Mouse (Mus musculus): ENCODE measurements around the gene Serac1.

The Serac1 gene

GRCm38 (mm10) chr17:6079287-6080122 is at the start of gene Serac1, which contains the start of gene Gtf2h5:
Gene Serac1, minus strand, starts transcription at chr17:6079741.
Gene Gtf2h5, plus strand, starts transcription at chr17:6079786.
- DNase-seq (ENCODE audit: low read depth), result peak; percentile 93

GRCm38 (mm10) chr17:6128039-6128438 is 48.5 kb upstream of the Serac1 start:
- DNase-seq (ENCODE audit: low read depth), result no peak

DNA sequence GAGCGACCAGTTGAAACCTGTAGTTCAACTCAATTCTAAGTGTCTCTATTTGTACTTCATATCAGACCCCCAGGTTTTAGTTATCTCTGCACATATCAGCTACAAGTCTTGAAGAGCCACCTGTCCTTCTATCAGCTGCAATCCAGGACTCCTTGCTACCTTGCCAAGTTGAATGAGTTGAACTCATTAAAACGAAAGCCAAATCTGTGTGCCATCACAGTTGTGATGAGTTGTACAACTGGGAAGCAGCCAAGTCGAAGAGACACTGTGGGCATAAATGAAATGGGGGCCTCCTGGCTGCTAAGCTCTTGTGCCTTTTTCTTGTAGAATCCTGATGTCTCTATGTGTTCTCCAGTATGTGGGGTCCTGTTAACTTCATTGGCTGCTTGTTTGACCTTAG is 45.9 kb upstream of the Serac1 start:
- DNase-seq (ENCODE audit: low read depth), result no peak

DNA sequence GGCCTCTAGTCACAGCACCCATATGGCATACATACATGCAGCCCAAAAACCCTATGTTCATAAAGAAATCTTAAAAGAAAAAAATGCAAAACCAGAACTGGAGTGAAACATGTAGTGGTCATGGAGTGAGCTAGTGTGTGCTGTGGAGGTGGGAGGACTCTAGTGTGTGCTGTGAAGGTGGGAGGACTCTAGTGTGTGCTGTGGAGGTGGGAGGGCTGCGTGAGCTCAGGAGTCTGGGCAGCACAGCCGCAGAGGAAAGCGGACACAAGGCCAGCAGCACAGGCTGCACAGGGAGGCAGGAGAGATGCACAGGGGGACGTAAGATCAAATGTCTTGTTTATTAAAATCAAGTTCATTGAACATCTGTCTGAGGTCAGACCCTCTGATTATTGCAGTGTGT is 44.2 kb upstream of the Serac1 start:
- DNase-seq (ENCODE audit: low read depth), result no peak

- no peak for DNase-seq (ENCODE audit: low read depth)
These were observed 39.3 kb upstream of the Serac1 start for GRCm38 (mm10) chr17:6118861-6119260.

DNA sequence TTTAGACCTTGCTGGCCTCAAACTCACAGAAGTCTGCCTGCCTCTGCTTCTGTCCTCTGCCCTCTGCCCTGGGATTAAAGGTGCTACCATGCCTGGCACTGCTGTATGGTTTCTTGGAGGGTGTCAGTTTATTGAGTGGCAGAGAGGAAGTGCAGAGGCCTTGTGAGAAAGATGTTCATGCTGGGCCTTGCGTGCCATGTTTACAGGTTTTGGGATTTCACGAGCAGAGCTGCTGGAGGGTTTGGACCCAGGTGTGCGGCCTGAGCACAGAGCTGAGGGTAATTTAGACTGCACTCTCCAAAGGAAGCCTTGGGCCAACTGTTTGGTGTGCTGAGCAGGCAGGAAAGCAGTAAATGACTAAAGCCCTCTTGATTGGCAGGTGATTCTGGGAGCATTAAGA is 38.4 kb upstream of the Serac1 start:
- no peak for DNase-seq (ENCODE audit: low read depth)

- no peak for DNase-seq (ENCODE audit: low read depth)
These were observed 37.7 kb upstream of the Serac1 start for GRCm38 (mm10) chr17:6117148-6117725.

GRCm38 (mm10) chr17:6115085-6115484 is 35.5 kb upstream of the Serac1 start:
- DNase-seq (ENCODE audit: low read depth), result no peak

DNA sequence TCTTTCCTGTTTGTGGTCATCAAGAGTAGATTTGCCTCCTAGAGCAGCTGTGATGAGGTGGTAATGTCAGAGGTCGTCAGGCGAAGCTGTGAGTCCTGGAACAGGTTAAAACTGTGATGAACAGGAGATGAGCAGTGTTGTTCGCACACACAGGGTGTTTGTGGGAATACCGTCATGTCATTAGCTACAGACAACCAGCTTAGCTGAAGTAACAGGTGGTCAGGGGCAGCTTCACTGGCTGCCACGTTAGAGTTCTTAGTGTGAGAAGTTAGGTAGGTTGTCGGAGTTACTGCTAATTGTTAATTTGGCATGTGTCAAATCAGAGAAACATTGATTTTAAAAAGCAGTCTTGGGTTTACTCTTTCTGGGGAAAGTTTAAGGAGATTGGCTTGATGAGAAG is 34.1 kb upstream of the Serac1 start:
- DNase-seq (ENCODE audit: low read depth), result no peak

DNA sequence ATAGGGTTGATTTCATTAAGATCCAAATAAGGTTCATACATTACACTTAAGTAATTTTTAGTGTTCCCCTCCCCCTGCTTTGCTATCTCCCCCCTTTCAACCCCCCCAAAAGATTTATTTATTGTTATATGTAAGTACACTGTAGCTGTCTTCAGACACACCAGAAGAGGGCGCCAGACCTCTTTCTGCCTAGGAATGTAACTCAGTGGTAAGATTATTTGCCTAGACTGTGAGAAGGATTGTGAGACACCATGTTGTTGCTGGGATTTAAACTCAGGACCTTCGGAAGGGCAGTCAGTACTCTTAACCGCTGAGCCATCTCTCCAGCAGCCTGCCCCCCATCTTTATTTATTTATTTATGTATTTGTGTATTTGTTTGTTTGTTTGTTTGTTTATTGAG is 31.4 kb upstream of the Serac1 start:
- DNase-seq (ENCODE audit: low read depth), result no peak

- DNase-seq (ENCODE audit: low read depth), result no peak
These were observed 28.6 kb upstream of the Serac1 start for GRCm38 (mm10) chr17:6108175-6108574.

DNA sequence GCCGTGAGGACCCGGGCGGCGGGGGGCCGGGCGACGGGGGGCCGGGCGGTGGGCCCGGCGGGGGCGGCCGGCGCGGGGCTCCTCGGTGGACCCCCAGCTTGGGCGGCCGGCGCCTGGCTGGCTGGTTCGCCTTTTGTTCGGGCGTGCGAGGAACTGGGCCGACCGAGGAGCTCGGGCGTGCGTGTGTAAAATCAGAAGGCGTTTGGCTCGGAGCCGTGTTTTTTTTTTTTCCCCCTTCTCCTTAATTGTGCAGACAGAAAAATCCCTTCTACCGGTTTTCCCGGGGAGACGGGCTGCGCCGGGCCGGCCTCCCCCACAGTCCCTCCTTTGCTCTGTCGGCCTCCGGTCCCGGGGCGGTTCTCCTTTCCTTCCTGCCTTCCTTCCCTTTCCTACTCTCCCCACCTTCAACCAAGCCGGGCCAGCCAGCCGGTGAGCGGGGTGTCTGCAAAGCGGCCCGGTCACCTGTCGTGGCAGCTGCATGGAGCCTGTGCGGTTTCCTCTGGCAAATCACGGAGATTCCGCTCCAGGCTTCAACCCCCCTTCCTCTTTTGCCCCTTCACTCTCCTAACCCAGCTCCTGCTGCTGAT is 27.6 kb upstream of the Serac1 start:
- no peak for DNase-seq (ENCODE audit: low read depth)

- peak; percentile 65 for DNase-seq (ENCODE audit: low read depth)
These were observed 26.9 kb upstream of the Serac1 start, which contains the start of gene Tulp4 for GRCm38 (mm10) chr17:6106361-6107014. Gene Tulp4, plus strand, starts transcription at chr17:6106437.

DNA sequence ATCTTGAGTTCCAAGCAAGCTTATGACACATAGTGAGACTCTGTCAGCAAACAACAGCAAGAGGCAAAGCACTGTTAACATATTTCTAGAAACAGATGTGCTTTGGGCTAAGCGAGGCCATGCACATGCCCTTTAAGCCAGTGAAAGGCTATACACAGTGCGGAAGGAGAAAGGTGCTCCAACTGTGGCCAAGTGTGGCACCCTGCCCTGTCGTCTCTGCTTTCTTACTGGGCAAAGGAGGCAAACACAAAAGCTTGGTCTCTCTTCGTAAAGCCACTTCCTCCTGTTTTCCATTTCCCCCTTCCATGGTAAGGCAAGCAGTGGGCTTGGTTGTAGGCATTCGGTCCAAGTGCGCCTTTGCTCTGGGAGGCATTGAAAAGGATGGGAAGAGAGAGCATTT is 24.0 kb upstream of the Serac1 start:
- DNase-seq (ENCODE audit: low read depth), result no peak

- DNase-seq (ENCODE audit: low read depth), result no peak
These were observed 22.7 kb upstream of the Serac1 start for GRCm38 (mm10) chr17:6102287-6102686.

GRCm38 (mm10) chr17:6097884-6098283 is 18.3 kb upstream of the Serac1 start:
- no peak for DNase-seq (ENCODE audit: low read depth)

GRCm38 (mm10) chr17:6095579-6095978 is 16.0 kb upstream of the Serac1 start:
- no peak for DNase-seq (ENCODE audit: low read depth)

GRCm38 (mm10) chr17:6091604-6092003 is 12.1 kb upstream of the Serac1 start:
- no peak for DNase-seq (ENCODE audit: low read depth)

GRCm38 (mm10) chr17:6083323-6083890 is 3.9 kb upstream of the Serac1 start:
- no peak for DNase-seq (ENCODE audit: low read depth)

DNA sequence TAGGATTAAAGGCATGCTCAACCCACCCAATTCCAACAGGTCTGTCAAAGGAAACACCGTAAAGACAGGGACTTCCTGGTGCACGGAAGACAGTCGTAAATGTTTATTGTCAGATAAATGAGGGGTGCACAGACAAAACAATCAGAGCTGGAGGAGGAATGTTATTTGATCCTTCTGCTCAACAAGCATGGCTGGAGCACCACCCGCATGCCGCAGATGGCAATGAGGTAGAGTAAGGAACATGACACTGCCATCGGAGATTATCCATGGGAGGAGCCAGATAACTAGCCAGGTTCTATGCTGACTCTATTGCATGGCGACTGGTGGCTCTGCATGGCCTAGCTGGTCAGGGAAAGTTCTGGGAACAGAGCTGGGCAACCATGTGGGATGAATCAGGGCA is 6.1 kb downstream of the Serac1 start:
- no peak for DNase-seq (ENCODE audit: low read depth)

GRCm38 (mm10) chr17:6069866-6070265 is 9.7 kb downstream of the Serac1 start:
- no peak for DNase-seq (ENCODE audit: low read depth)

- DNase-seq (ENCODE audit: low read depth), result no peak
These were observed 11.9 kb downstream of the Serac1 start for GRCm38 (mm10) chr17:6067613-6068012.
